Mouse (Mus musculus) hindbrain, embryonic 14.5 days (tissue): ENCODE data around the gene Trim11. TPM values are rescaled to one million over a fixed set of nuclear protein-coding genes. Genes with fewer than 3 reads are reported as not detected.

ENCODE experiments used
- ATAC-seq: fragments of 200-750 bp; cut with Nextera tagmentation; 2 replicates; pipeline ENCODE4 v1.8.0; 2017; ENCODE audit warnings: moderate number of reproducible peaks, mild to moderate bottlenecking, moderate TSS enrichment, moderate library complexity; ENCODE audit not compliant: low FRiP score
- DNase-seq: peaks from one replicate; pipeline ENCODE4 v3.0.0-alpha.2; 2015; ENCODE audit warnings: low spot score
- H3K27ac ChIP-seq: fragments of 300-500 bp; sonication (generic); 2 replicates; pipeline ENCODE4 v1.5.1; 2014; ENCODE audit warnings: mild to moderate bottlenecking, moderate library complexity
- H3K27me3 ChIP-seq: fragments of 300-500 bp; sonication (generic); 2 replicates; pipeline ENCODE4 v1.6.1; 2014; ENCODE audit warnings: mild to moderate bottlenecking, low read length, mixed read lengths; ENCODE audit not compliant: control insufficient read depth, insufficient read depth
- H3K36me3 ChIP-seq: fragments of 300-500 bp; sonication (generic); replicated peaks from 2 replicates; pipeline ENCODE4 v1.6.1; 2014; ENCODE audit not compliant: control insufficient read depth, insufficient read depth
- H3K4me1 ChIP-seq: fragments of 300-500 bp; sonication (generic); replicated peaks from 2 replicates; pipeline ENCODE4 v1.6.1; 2014; ENCODE audit warnings: antibody characterized with exemption, low read length, mixed read lengths; ENCODE audit not compliant: control insufficient read depth, insufficient read depth
- H3K4me2 ChIP-seq: fragments of 300-500 bp; sonication (generic); replicated peaks from 2 replicates; pipeline ENCODE4 v1.6.1; 2014; ENCODE audit warnings: mild to moderate bottlenecking, moderate library complexity
- H3K4me3 ChIP-seq: fragments of 300-500 bp; sonication (generic); replicated peaks from 2 replicates; pipeline ENCODE4 v1.5.1; 2014; ENCODE audit warnings: mild to moderate bottlenecking, low read length
- H3K9ac ChIP-seq: fragments of 300-500 bp; sonication (generic); 2 replicates; pipeline ENCODE4 v1.6.1; 2014
- H3K9me3 ChIP-seq: fragments of 300-500 bp; sonication (generic); 2 replicates; pipeline ENCODE4 v1.6.1; 2016; ENCODE audit warnings: low read length; ENCODE audit not compliant: control insufficient read depth
- WGBS: fragments of 180-500 bp; shearing (Covaris S2); extraction: QIAGEN DNeasy Blood & Tissue Kit; methylation state at CpG from one replicate; pipeline ENCODE4 v1.1.7; 2014; 5-methylcytosine and 5-hydroxymethylcytosine counted together
- polyA plus RNA-seq: library from polyadenylated mRNA; unstranded; fragments of >200 nt; fragmentation: Nextera tagmentation; extraction: Ambion mirVana; gene quantifications from 2 replicates; pipeline ENCODE4 v1.2.1, GENCODE M21; 2014

Gene Trim11
- polyA plus RNA-seq, 1 experiment from 2014 or later = 18.9 TPM

DNA sequence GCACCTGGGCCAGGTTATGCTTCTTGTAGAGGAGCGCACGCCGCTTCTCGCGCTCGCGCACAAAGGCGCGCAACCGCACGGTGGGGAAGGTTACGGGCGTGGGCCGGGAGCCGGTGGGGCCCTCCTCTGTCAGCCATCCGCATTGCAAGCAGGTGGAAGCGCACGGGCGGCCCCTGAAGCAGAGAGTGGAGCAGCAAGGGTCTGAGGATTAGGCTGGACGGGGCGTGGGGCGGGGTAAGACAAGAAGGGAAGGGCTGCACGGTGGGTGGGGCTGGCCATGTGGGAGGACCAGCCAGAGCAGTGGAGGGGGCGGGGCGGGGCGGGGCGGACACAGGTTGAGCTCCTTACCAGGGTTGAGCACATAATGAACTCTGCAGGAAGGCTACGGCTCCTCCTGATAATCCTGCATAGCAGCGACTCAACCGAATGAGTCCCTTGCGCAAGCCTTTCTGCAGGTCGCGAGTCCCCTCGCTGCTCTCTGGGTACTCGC is 16.5 kb downstream of the Trim11 start:
- peaks cover 26% of the 10 kb centered on the region for H3K36me3 ChIP-seq
- H3K27ac ChIP-seq = no peak overlapping the region
- no peaks in the 10 kb centered on the region for H3K9me3 ChIP-seq
- peak; percentile 55 for DNase-seq
- WGBS = 1% methylated on average over 30 of the region's 35 CpGs
- H3K4me1 ChIP-seq = 0 out of 2 replicates have a peak, but pooled peaks cover 3% of the 10 kb centered on the region
- peak overlapping the region; percentile 65 for H3K9ac ChIP-seq
- H3K4me3 ChIP-seq = peak overlapping the region; percentile 40
- peak; percentile 72 for ATAC-seq
- H3K27me3 ChIP-seq = peaks cover 8% of the 10 kb centered on the region; the same call in 1 of the 2 replicates
- H3K4me2 ChIP-seq = peak overlapping the region; percentile 67

DNA sequence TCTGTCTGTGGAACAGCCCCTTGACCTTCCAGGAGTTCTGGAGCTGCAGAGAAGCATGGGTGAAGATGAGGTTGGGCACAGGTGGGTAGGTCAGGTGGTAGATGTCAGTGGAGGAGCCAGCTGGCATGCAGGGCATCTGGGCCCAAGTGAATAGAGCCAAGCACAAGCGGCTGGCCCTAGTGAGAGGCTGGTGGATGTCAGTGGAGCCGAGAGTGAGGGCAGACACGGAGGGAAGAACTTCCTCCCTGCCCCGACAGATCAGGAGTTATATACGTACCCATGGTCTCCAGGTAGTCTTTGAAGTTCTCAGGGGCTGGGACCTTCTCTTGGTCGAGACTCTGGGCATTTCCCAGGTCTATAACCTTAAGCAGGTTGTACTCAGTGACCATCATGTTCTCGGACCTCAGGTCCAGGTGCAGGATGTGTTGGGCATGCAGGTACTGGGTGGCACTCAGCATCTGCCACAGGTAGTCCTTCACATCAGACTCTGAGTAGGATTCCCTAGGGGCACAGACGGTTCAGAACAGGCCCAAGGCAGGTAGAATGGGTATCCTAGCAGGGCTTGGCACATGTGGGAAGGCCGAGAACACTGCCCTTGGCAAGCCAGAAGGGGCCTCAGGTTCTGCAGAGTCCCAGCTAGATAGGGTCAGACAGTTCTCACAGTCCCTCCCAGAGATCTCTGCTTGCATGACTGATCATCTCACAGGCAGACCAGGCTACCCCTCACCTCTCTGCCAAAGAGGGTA is 17.3 kb downstream of the Trim11 start:
- 0 out of 2 replicates have a peak, but pooled peaks cover 3% of the 10 kb centered on the region for H3K4me1 ChIP-seq
- DNase-seq (no peak), ATAC-seq (no peak)
- no peaks in the 10 kb centered on the region for H3K9me3 ChIP-seq
- no peak overlapping the region for H3K27ac ChIP-seq
- peaks cover 17% of the 10 kb centered on the region for H3K36me3 ChIP-seq
- 72% methylated on average over 9 of the region's 9 CpGs for WGBS
- no peak overlapping the region for H3K9ac ChIP-seq
- peaks cover 8% of the 10 kb centered on the region; the same call in 1 of the 2 replicates for H3K27me3 ChIP-seq
- H3K4me2 ChIP-seq = peak overlapping the region; percentile 67
- H3K4me3 ChIP-seq = no peak overlapping the region; the same call in 1 of the 2 replicates

- H3K4me1 ChIP-seq = 0 out of 2 replicates have a peak, but pooled peaks cover 3% of the 10 kb centered on the region
- peaks cover 11% of the 10 kb centered on the region for H3K36me3 ChIP-seq
- ATAC-seq (no peak), DNase-seq (no peak)
- no peak overlapping the region for H3K4me2 ChIP-seq
- H3K27ac ChIP-seq = no peak overlapping the region
- H3K4me3 ChIP-seq = no peak overlapping the region
- no peaks in the 10 kb centered on the region for H3K9me3 ChIP-seq
- 58% methylated on average over 12 of the region's 12 CpGs for WGBS
- no peak overlapping the region for H3K9ac ChIP-seq
- peaks cover 8% of the 10 kb centered on the region; the same call in 1 of the 2 replicates for H3K27me3 ChIP-seq
Observed at GRCm38 (mm10) chr11:58995807-58996370, 18.0 kb downstream of the Trim11 start.

DNA sequence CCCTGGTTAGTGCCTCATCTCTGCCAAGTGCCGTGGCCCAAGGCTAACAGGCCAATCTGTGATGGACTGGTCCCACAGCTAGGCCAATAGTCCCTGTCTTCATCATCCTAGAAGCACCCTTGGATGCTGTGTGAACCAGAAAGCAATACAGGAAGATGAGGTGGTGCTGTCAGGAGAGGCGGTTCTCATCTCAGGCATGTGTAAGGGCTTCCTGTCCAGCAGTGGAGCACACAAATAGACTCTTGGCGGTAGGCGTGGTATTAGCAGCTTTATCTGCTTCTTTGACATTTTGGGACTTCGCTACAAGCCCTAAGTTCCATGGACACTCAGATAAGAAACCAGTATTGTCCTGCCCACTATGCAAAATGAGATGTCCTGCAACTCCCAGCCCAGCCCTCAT is 19.6 kb downstream of the Trim11 start:
- Histone ChIP-seq H3K4me3 (no peak overlapping the region), H3K9me3 (no peaks in the 10 kb centered on the region), H3K4me1 (0 out of 2 replicates have a peak, but pooled peaks cover 3% of the 10 kb centered on the region), H3K36me3 (no peaks in the 10 kb centered on the region), H3K27me3 (peaks cover 8% of the 10 kb centered on the region; the same call in 1 of the 2 replicates), H3K4me2 (no peak overlapping the region), H3K9ac (no peak overlapping the region), H3K27ac (no peak overlapping the region)
- ATAC-seq = no peak
- WGBS = 93% methylated on average over 5 of the region's 5 CpGs
- no peak for DNase-seq

- no peak overlapping the region for H3K4me2 ChIP-seq
- DNase-seq (no peak), ATAC-seq (no peak)
- no peak overlapping the region for H3K4me3 ChIP-seq
- H3K9me3 ChIP-seq = no peaks in the 10 kb centered on the region
- WGBS = 64% methylated on average over 11 of the region's 11 CpGs
- H3K4me1 ChIP-seq = 0 out of 2 replicates have a peak, but pooled peaks cover under 1% of the 10 kb centered on the region
- peaks cover 8% of the 10 kb centered on the region; the same call in 1 of the 2 replicates for H3K27me3 ChIP-seq
- no peaks in the 10 kb centered on the region for H3K36me3 ChIP-seq
- no peak overlapping the region for H3K27ac ChIP-seq
- no peak overlapping the region for H3K9ac ChIP-seq
Observed at GRCm38 (mm10) chr11:58999158-58999557, 21.3 kb downstream of the Trim11 start.

DNA sequence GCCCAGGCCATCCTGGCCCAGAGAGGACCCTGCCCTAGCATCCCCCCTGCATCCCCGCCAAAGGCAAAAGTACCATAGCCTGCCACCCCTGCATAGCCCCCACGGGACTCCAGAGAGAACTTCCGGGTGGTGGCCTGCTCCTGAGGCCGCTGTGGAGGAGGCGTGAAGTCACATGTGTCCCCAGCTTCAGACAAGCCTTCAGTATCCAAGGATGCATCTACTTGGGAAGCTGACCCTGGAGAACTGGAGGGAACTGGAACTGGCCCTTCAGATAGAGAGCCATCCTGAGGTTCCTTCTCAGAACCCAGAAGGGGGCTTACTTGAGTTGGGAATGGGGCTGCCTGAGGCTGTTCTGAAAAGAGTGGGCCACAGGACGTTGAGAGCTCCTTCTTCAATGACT is 21.9 kb downstream of the Trim11 start:
- Histone ChIP-seq H3K9me3 (no peaks in the 10 kb centered on the region), H3K4me1 (no peaks in the 10 kb centered on the region), H3K4me3 (no peak overlapping the region), H3K27ac (no peak overlapping the region), H3K27me3 (peaks cover 7% of the 10 kb centered on the region; the same call in 1 of the 2 replicates), H3K36me3 (no peaks in the 10 kb centered on the region), H3K4me2 (no peak overlapping the region), H3K9ac (no peak overlapping the region)
- ATAC-seq (no peak), DNase-seq (no peak)
- 85% methylated on average over 6 of the region's 6 CpGs for WGBS

- H3K4me3 ChIP-seq = no peak overlapping the region
- ATAC-seq = no peak
- H3K4me1 ChIP-seq = no peaks in the 10 kb centered on the region
- H3K27me3 ChIP-seq = no peaks in the 10 kb centered on the region
- H3K9ac ChIP-seq = no peak overlapping the region
- no peak overlapping the region for H3K4me2 ChIP-seq
- no peak overlapping the region for H3K27ac ChIP-seq
- H3K36me3 ChIP-seq = no peaks in the 10 kb centered on the region
- DNase-seq = no peak
- no peaks in the 10 kb centered on the region for H3K9me3 ChIP-seq
- WGBS = 94% methylated on average over 20 of the region's 21 CpGs
Observed at GRCm38 (mm10) chr11:59000635-59001034, 22.7 kb downstream of the Trim11 start.

- Histone ChIP-seq H3K36me3 (no peaks in the 10 kb centered on the region), H3K27ac (no peak overlapping the region), H3K4me1 (no peaks in the 10 kb centered on the region), H3K9ac (no peak overlapping the region), H3K27me3 (no peaks in the 10 kb centered on the region), H3K4me3 (no peak overlapping the region), H3K9me3 (no peaks in the 10 kb centered on the region), H3K4me2 (no peak overlapping the region)
- DNase-seq = no peak
- 85% methylated on average over 7 of the region's 7 CpGs for WGBS
- no peak for ATAC-seq
Observed at GRCm38 (mm10) chr11:59002327-59003079, 24.6 kb downstream of the Trim11 start.

GRCm38 (mm10) chr11:59015052-59015451 is 37.2 kb downstream of the Trim11 start:
- no peak for ATAC-seq
- Histone ChIP-seq H3K27me3 (no peaks in the 10 kb centered on the region), H3K4me3 (no peak overlapping the region), H3K27ac (no peak overlapping the region), H3K9ac (no peak overlapping the region), H3K4me1 (no peaks in the 10 kb centered on the region), H3K9me3 (no peaks in the 10 kb centered on the region), H3K36me3 (no peaks in the 10 kb centered on the region), H3K4me2 (no peak overlapping the region)
- WGBS = 40% methylated on average over 9 of the region's 9 CpGs
- DNase-seq = no peak
